Mouse (Mus musculus): ENCODE results near the gene Pglyrp1. TPM values are rescaled to one million over a fixed set of nuclear protein-coding genes. Genes with fewer than 3 reads are reported as not detected.

Gene Pglyrp1
- total RNA-seq, 1 experiment: 0.89 TPM

- DNase-seq (ENCODE audit: low read depth, low spot score): no peak
- in situ Hi-C loops (cut with MboI; ENCODE audit: low sequenced_read_pairs in 2 of 2, unreplicated experiment in 2 of 2): no loop called here
- H3K9ac ChIP-seq (ENCODE audit: insufficient read depth, low read depth, low read length, poor library complexity, severe bottlenecking): no peak overlapping the region
These were observed 21.9 kb downstream of the Pglyrp1 start for GRCm38 (mm10) chr7:18893009-18893408.

DNA sequence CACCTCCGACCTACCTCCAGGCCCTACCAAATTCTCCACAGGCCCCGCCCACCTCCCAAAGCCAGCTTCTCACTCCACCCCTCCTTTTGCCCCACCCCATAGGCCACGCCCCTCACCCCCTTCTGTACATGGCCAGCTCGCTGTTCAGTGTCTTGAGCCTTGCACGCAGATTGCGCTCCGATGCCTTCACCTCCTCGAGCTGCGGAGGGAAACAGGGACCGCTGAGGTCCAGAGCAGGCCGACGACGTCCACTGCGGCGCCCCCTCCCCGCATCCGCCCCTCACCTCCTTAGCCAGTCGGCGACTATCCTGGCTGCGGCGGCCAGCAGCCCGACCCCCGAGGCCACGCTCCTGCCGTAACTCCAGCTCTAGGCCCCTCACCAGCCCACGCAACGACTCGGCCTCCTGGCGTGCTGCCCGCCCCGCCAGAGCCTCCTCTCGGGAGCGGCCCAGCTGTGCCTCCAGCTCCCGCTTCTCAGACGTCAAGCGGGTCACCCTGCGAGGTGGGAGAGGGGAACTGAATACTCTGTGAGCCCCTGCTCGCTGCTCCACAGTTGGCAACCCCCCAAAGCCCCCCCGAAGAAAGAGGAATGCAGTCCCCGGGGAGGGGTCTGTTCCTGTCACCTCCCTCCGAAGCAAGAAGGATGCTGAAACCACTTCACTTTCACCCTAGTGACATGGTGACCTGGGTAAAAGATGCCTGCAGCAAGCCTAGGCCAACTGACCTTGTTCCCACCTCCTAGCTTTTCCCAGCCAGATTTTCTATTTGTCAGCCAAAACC lies 22.7 kb downstream of the Pglyrp1 start:
- TF ChIP-seq MAFK (IDR thresholded peaks at IDR 0.05; ENCODE audit: insufficient read depth, low read depth, low read length) (no peak), HCFC1 (IDR thresholded peaks at IDR 0.05; ENCODE audit: borderline replicate concordance, insufficient read depth, low read length) (no peak), ZC3H11A (IDR thresholded peaks at IDR 0.05; ENCODE audit: borderline replicate concordance, low read depth, low read length) (no peak), CHD2 (IDR thresholded peaks at IDR 0.05; ENCODE audit: low read depth, low read length) (no peak), ZNF384 (IDR thresholded peaks at IDR 0.05; ENCODE audit: low read depth, low read length) (no peak)
- Histone ChIP-seq H3K9ac (ENCODE audit: insufficient read depth, low read depth, low read length, poor library complexity, severe bottlenecking) (peak overlapping the region; percentile 50), H3K27ac (ENCODE audit: insufficient read depth, low read depth, low read length, poor library complexity, severe bottlenecking) (no peak overlapping the region), H3K36me3 (ENCODE audit: control insufficient read depth, insufficient read depth, low read length, poor library complexity, severe bottlenecking) (no peaks in the 10 kb centered on the region; the same call in 1 of the 2 replicates), H3K4me3 (ENCODE audit: insufficient read depth in 1 of 2, low read depth in 1 of 2, low read length in 2 of 2, poor library complexity in 1 of 2, severe bottlenecking in 1 of 2) (peak overlapping the region; percentile 54 to 61; a peak in 3 of 4 replicates), H3K9me3 (ENCODE audit: control insufficient read depth, insufficient read depth, low read depth, low read length) (no peaks in the 10 kb centered on the region), H3K4me1 (ENCODE audit: control insufficient read depth in 2 of 2, insufficient read depth in 2 of 2, low read length in 2 of 2, poor library complexity in 1 of 2) (peaks cover 4 to 14% of the 10 kb centered on the region in 2 experiments)
- peak; percentile 84 for DNase-seq (ENCODE audit: low read depth, low spot score)
- in situ Hi-C loops (cut with MboI; ENCODE audit: low sequenced_read_pairs in 2 of 2, unreplicated experiment in 2 of 2): no loop called here

More at GRCm38 (mm10) chr7:18893009-18893408, 21.9 kb downstream of the Pglyrp1 start:
- Histone ChIP-seq H3K9me3 (ENCODE audit: control insufficient read depth, insufficient read depth, low read depth, low read length) (no peaks in the 10 kb centered on the region), H3K4me1 (ENCODE audit: control insufficient read depth in 2 of 2, insufficient read depth in 2 of 2, low read length in 2 of 2, poor library complexity in 1 of 2) (peaks cover 4 to 14% of the 10 kb centered on the region in 2 experiments), H3K27ac (ENCODE audit: insufficient read depth, low read depth, low read length, poor library complexity, severe bottlenecking) (no peak overlapping the region), H3K36me3 (ENCODE audit: control insufficient read depth, insufficient read depth, low read length, poor library complexity, severe bottlenecking) (no peaks in the 10 kb centered on the region; the same call in 1 of the 2 replicates), H3K4me3 (ENCODE audit: insufficient read depth in 1 of 2, low read depth in 1 of 2, low read length in 2 of 2, poor library complexity in 1 of 2, severe bottlenecking in 1 of 2) (peak overlapping the region in 1 of 2 experiments; percentile 55; a peak in 1 of 4 replicates)
- TF ChIP-seq HCFC1 (IDR thresholded peaks at IDR 0.05; ENCODE audit: borderline replicate concordance, insufficient read depth, low read length) (no peak), CHD2 (IDR thresholded peaks at IDR 0.05; ENCODE audit: low read depth, low read length) (no peak), ZNF384 (IDR thresholded peaks at IDR 0.05; ENCODE audit: low read depth, low read length) (no peak)

DNA sequence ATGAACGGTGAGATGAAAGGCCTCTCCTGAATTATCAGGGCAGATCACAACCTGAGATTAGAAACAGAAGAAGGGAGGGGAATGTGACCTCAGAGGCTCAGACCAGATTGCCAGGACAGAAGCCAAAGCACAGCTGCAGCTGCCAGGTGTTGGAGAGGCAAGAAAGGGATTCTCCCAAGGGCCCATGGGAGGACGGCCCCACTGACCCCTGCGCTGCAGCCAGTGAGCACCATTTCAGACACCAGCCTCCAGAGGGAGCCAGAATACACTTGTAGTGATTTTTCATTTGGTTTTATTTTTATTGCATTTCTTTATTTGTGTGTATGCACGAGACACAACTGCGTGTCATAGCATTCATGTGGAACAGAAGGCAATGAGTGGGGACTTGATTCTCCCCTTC lies 25.4 kb downstream of the Pglyrp1 start:
- in situ Hi-C loops (cut with MboI; ENCODE audit: low sequenced_read_pairs in 2 of 2, unreplicated experiment in 2 of 2): no loop called here
- DNase-seq (ENCODE audit: low read depth, low spot score): no peak
- Histone ChIP-seq H3K4me1 (ENCODE audit: control insufficient read depth in 2 of 2, insufficient read depth in 2 of 2, low read length in 2 of 2, poor library complexity in 1 of 2) (peaks cover 4 to 14% of the 10 kb centered on the region in 2 experiments), H3K4me3 (ENCODE audit: insufficient read depth in 1 of 2, low read depth in 1 of 2, low read length in 2 of 2, poor library complexity in 1 of 2, severe bottlenecking in 1 of 2) (no peak overlapping the region), H3K9ac (ENCODE audit: insufficient read depth, low read depth, low read length, poor library complexity, severe bottlenecking) (no peak overlapping the region), H3K27ac (ENCODE audit: insufficient read depth, low read depth, low read length, poor library complexity, severe bottlenecking) (no peak overlapping the region), H3K9me3 (ENCODE audit: control insufficient read depth, insufficient read depth, low read depth, low read length) (no peaks in the 10 kb centered on the region), H3K36me3 (ENCODE audit: control insufficient read depth, insufficient read depth, low read length, poor library complexity, severe bottlenecking) (peaks cover 8% of the 10 kb centered on the region; the same call in 1 of the 2 replicates)
- TF ChIP-seq MAFK (IDR thresholded peaks at IDR 0.05; ENCODE audit: insufficient read depth, low read depth, low read length) (no peak), HCFC1 (IDR thresholded peaks at IDR 0.05; ENCODE audit: borderline replicate concordance, insufficient read depth, low read length) (no peak), ZNF384 (IDR thresholded peaks at IDR 0.05; ENCODE audit: low read depth, low read length) (no peak), ZC3H11A (IDR thresholded peaks at IDR 0.05; ENCODE audit: borderline replicate concordance, low read depth, low read length) (no peak), CHD2 (IDR thresholded peaks at IDR 0.05; ENCODE audit: low read depth, low read length) (no peak)

DNA sequence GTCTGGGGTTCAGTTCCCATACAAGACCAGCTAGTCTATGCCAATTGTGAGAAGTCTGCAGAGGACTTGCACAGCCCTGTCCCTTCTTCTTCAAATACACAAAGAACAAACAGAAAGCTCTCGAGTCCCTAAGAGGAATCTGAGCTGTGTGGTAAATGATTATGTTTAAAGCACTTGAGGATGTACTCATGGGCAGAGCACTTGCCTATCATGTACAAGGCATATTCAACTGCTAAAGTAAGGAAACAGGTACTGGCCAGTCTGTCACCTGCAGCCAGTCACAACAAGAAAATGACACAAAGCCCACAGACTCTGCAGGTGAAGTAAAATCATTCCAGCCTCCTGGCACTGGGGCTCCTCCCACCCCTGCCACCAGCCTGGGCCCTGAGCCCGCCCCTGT lies 29.4 kb downstream of the Pglyrp1 start:
- no peak for TF ChIP-seq ZC3H11A (IDR thresholded peaks at IDR 0.05; ENCODE audit: borderline replicate concordance, low read depth, low read length)
- TF ChIP-seq MAFK (IDR thresholded peaks at IDR 0.05; ENCODE audit: insufficient read depth, low read depth, low read length): no peak
- TF ChIP-seq HCFC1 (IDR thresholded peaks at IDR 0.05; ENCODE audit: borderline replicate concordance, insufficient read depth, low read length): no peak
- no peak for TF ChIP-seq CHD2 (IDR thresholded peaks at IDR 0.05; ENCODE audit: low read depth, low read length)
- TF ChIP-seq ZNF384 (IDR thresholded peaks at IDR 0.05; ENCODE audit: low read depth, low read length): no peak
- in situ Hi-C loops (cut with MboI; ENCODE audit: low sequenced_read_pairs in 2 of 2, unreplicated experiment in 2 of 2): no loop called here
- DNase-seq (ENCODE audit: low read depth, low spot score): no peak
- Histone ChIP-seq H3K4me3 (ENCODE audit: insufficient read depth in 1 of 2, low read depth in 1 of 2, low read length in 2 of 2, poor library complexity in 1 of 2, severe bottlenecking in 1 of 2) (no peak overlapping the region), H3K4me1 (ENCODE audit: control insufficient read depth in 2 of 2, insufficient read depth in 2 of 2, low read length in 2 of 2, poor library complexity in 1 of 2) (peaks cover 3 to 10% of the 10 kb centered on the region in 2 experiments; a peak in 2 of 4 replicates), H3K36me3 (ENCODE audit: control insufficient read depth, insufficient read depth, low read length, poor library complexity, severe bottlenecking) (peaks cover 12% of the 10 kb centered on the region; the same call in 1 of the 2 replicates), H3K27ac (ENCODE audit: insufficient read depth, low read depth, low read length, poor library complexity, severe bottlenecking) (no peak overlapping the region), H3K9me3 (ENCODE audit: control insufficient read depth, insufficient read depth, low read depth, low read length) (no peaks in the 10 kb centered on the region), H3K9ac (ENCODE audit: insufficient read depth, low read depth, low read length, poor library complexity, severe bottlenecking) (no peak overlapping the region)
